Mouse (Mus musculus) CD4-positive, CD25-positive, alpha-beta regulatory T cell, adult 4 months (primary cell): ENCODE data around the gene Etv6. TPM values are rescaled to one million over a fixed set of nuclear protein-coding genes. Genes with fewer than 3 reads are reported as not detected.
"Not testable (repeated sequence)": the region's sequence is repeated elsewhere in the genome, so short reads cannot be mapped to it uniquely, and the experiment has no call there.

ENCODE experiments used
- ATAC-seq: one replicate; pipeline ENCODE4 v1.8.0; 2017
- polyA plus RNA-seq, 2 experiments: library from polyadenylated mRNA; unstranded; fragments of 100-300 nt; shearing (Covaris generic); gene quantifications; one replicate each; pipeline ENCODE4 v1.2.1; 2017

Etv6 gene
- polyA plus RNA-seq = 10 to 100 TPM in 1 of 2 experiments, 1 to 10 TPM in 1; 9.6 to 11.6 TPM

DNA sequence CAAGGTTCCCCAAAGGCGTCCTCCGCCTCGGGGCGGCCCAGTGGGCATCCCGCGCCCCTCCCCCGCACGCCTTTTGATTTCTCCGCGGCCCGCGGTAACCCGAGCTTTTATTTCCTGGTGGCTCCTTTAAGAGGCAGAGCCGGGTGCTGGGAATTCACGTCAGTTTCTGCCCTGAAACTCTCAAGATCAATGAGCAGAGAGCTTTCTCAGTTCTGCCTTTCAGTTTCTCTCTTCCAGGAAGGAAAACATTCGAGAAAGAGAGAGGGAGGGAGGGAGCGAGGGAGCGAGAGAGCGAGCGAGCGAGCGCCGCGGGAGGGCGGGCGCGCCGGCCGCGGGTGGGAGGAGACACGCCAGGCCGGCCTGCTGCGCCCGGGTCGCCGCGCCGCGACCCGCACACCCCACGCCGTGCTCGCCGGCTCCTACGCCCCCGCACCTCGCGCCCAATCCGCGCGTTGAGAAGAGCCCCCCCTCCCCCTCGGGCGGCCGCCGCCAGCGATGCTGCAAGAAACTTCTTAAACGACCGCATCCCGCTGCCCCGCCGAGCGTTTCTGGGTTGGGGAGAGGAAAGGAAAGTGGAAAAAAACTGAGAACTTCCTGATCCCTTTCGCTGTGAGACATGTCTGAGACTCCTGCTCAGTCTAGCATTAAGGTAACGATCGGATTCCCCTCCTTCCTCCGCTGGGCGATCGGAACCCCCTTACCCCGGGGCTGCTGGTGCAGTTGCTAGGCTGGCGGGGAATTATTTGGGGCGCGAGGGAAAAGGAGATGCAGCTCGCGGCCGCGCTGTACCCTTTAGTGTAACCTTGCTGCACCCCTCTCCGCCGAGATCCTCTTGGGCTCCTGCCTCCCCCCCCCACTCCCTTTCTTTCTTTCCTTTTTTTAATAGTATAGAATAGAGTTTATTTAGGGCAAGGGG lies at the start of gene Etv6:
Gene Etv6 (plus strand): TSS at position 211 of the 916 bp plus-strand sequence.
- peak; percentile 56 for ATAC-seq

DNA sequence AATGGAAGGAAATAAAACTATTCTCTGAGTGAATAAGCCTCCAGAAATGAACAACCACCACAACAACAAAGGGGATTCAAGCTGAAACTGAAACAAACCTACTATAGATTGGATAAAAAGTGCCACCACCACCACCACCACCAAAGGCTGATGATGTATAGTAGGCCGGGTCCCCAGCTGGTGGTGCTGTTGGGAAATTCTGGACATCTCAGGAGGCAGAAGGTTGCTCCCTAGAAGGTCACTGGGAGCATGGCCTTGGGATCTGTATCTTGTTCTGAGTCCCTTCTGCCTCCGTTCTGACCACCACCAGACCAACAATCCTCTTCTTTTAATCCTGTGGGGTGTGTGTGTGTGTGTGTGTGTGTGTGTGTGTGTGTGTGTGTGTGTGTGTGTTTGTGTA lies 49.3 kb upstream of the Etv6 start:
- peak; percentile 45 for ATAC-seq

- no peak for ATAC-seq
Observed at GRCm38 (mm10) chr6:133987068-133987591, 48.4 kb upstream of the Etv6 start.

DNA sequence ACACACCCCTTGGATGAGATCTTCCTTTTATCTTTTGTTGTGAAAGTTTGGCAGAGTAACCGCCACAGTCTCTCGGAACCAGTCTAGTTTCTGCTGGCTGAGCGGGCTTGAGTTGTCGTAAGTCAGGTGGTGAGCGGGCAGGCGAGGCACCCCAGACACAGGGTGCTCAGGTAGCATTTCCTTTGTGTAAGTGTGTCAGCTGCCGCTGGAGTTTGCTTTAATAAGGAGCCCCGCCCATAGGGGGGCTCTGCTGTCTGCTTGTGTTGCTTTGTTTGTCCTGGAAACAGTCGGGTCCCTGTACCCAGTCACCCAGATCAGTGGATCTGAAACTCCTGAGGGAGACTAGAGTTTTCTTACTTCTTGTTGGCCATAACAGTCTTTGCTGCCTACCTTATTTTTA lies 47.5 kb upstream of the Etv6 start:
- ATAC-seq = no peak

DNA sequence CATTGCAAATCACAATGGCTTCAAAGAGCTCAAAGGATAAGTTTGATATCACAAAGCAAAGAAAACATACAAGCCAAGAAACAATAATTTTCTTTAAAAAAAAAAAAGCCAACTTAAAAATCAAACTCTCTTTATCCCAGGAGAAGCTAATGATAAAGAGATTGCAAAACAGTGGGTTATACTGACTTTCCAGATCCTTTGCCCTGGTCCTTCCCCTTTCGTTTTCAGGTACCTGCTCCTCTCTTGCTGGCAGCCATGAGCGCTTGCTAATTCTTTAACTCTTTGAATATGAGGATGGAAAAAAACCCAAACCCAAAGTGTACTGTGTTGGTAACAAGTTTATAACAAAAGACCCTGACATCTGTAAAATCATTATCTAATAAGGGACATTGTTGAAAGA lies 38.0 kb upstream of the Etv6 start:
- no peak for ATAC-seq

- no peak for ATAC-seq
Observed at GRCm38 (mm10) chr6:133997935-133998334, 37.6 kb upstream of the Etv6 start.

GRCm38 (mm10) chr6:134014488-134015110 lies 20.9 kb upstream of the Etv6 start:
- not testable (repeated sequence) for ATAC-seq

- no peak for ATAC-seq
Observed at GRCm38 (mm10) chr6:134018807-134019206, 16.7 kb upstream of the Etv6 start.

GRCm38 (mm10) chr6:134020821-134021220 lies 14.7 kb upstream of the Etv6 start:
- no peak for ATAC-seq

DNA sequence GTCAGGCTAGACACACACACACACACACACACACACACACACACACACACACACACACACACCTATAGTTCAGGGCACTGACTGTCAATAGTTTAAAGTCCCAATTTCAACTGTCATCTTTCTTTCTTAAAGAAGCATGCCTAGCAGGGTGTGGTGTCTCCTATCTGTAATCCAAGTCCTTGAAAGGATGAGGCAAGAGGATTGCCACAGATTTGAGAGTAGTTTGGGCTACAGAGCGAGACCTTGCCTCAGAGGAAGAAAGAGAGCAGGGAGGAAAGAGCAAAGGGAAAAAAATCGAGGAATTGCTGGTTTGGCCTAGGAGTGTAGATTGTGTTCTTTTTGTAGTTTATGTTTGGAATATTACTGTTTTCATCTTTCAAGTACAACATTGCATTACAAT lies 9.2 kb upstream of the Etv6 start:
- no peak for ATAC-seq

GRCm38 (mm10) chr6:134027022-134027421 lies 8.5 kb upstream of the Etv6 start:
- no peak for ATAC-seq

- ATAC-seq = no peak
Observed at GRCm38 (mm10) chr6:134032451-134032850, 3.0 kb upstream of the Etv6 start.

- no peak for ATAC-seq
Observed at GRCm38 (mm10) chr6:134034436-134034835, 1.1 kb upstream of the Etv6 start.

DNA sequence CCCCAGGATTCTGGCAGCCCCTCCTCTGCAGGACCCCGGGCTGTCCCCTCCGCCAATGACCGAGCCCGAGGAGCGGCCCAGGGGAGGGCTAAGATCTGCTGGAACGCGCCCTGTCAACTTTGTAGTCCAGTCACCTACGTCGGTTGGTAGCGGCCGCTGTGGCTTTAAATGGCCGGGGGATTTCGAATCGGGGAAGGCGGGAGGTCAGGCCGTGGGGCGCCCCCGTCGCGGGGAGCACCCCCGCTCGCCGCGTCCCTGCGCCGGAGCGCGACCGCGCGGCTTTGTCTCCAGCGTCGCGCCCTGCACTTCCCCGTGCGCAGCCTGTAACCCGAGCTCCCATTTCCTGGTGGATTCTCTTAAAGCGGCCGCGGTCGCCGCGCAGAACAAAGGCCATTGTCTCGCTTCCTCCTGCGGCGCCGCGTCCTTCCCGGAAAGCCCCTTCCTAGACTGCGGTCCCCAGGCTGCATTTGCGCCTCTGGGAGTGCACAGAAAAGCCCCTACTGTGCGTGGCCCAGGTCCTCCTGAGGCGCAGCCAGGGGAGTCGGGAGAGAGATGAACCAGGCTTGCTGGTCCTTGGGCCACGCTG lies 503 bp upstream of the Etv6 start:
- ATAC-seq = peak; percentile 65

- ATAC-seq = peak; percentile 21
Observed at GRCm38 (mm10) chr6:134036491-134036911, 1.0 kb downstream of the Etv6 start.

GRCm38 (mm10) chr6:134036951-134037431 lies 1.5 kb downstream of the Etv6 start:
- no peak for ATAC-seq

DNA sequence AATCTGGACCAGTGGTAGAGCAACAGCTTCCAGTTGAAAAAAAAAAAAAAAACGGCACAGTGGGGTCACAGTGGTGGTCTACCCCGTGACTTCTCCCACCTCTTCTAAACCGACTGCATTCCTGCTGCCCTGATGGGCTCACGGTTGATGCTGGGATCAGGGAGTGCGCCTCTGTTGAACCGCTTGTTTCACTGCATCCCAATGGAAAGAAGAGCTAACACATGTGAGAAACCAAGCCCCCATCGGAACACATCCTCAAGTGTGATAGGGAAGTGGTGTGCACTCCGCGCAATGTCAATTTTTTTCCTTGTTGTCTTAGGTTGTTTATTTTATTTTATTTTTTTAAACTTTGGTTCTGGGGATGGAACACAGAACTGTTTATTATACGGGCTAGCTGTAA lies 2.5 kb downstream of the Etv6 start:
- ATAC-seq = no peak

DNA sequence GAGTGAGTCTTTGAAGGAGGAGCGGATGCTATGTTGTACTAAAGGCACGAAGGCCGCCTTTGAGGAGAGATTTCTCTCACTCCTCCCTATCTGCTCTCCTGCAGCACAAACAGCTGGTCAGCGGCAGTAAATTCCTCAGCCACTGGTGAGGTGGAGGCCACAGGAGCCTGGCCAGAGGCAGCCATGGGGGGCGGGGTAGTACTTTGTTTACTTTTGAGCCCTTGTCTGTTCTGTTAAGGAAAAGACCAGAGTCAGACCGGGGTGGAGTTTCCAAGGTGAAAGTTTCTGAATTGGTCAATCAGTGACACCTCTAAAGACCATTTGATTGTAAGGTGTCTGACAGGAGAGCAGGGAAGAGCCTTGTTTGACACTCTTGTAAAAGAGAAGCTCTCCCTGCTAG lies 3.4 kb downstream of the Etv6 start:
- ATAC-seq = no peak

GRCm38 (mm10) chr6:134039351-134039750 lies 3.9 kb downstream of the Etv6 start:
- no peak for ATAC-seq

DNA sequence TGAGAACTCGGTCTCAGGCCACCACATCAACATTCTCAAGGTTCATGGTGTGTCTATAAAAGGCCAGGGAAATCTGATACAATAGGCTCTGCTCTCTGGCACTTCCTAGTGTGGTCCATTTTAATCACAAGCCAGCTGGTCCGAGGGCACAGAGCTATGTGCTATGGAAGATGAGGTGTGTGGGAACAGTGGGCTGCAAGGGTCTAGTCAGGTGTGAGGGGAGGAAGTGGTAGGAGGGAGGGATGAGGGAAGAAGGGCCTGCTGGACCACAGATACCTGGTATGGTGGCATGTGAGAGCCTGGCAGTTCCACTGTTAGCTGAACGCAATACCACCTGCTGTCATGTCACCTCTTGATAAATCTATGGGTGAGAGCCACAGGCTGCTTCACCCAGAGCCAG lies 4.8 kb downstream of the Etv6 start:
- ATAC-seq = no peak

GRCm38 (mm10) chr6:134041286-134041685 lies 5.8 kb downstream of the Etv6 start:
- ATAC-seq = no peak

DNA sequence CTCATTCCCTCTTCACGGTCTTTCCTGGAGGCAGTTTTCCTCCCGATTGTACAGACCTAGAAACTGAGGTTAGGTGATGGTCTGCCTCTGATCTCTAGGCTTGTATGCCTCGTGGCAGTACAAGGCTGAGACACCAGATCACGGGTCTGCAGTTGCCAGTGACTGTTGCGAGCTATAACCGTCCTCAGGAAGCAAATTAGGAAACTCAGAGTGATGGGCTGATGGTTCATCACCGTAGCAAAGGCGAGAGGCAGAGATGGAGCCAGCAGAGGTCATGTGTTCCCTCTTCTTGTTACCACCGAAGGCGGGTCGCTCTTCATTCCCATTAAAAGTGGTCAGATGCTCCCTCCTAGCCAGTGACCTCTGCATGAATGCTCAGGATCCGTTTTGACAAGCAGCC lies 6.4 kb downstream of the Etv6 start:
- no peak for ATAC-seq

DNA sequence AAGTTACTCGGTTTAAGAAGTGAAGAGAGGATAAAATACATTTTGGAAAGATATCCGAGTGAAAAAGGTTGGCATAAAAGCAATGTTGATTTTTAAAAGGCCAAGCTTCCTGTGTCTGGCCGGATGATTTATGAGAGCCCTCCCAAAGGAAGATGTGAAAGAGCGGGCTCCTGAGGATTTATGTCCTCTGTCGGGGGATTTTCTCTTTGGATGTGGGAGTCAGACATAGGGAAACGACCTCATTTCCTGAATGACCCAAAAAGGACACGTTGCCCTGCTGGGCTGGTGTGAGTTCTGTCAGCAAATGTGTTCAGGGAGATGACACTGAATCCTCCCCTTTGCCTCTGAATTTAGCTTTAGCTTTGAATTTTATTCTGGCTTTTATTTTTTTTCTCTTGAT lies 8.0 kb downstream of the Etv6 start:
- no peak for ATAC-seq
